Mouse (Mus musculus) MEL-GATA-1-ER (cell line): ENCODE results near the gene Atp5d.
A peak's percentile ranks its signal among the peaks of the same experiment; 100 is the strongest.
"Not testable (repeated sequence)": the region's sequence is repeated elsewhere in the genome, so short reads cannot be mapped to it uniquely, and the experiment has no call there.

Experiments used
- DNase-seq: peaks from one replicate; pipeline ENCODE4 v3.0.0-alpha.2; 2012; ENCODE audit warnings: low read depth; ENCODE audit errors: extremely low read depth

Gene Atp5d

GRCm38 (mm10) chr10:80164998-80165344 is 26.5 kb downstream of the Atp5d start:
- peak; percentile 86 for DNase-seq

GRCm38 (mm10) chr10:80165392-80166128 is 27.1 kb downstream of the Atp5d start, which contains the start of gene Cirbp:
Cirbp (plus strand) TSS chr10:80165985.
- DNase-seq, result peak; percentile 65

- DNase-seq, result not testable (repeated sequence)
Measured at GRCm38 (mm10) chr10:80166136-80166535, 27.7 kb downstream of the Atp5d start.

- DNase-seq, result peak; percentile 90
Measured at GRCm38 (mm10) chr10:80167460-80168037, 29.1 kb downstream of the Atp5d start.

- DNase-seq, result peak; percentile 83
Measured at GRCm38 (mm10) chr10:80168038-80168661, 29.7 kb downstream of the Atp5d start.

- no peak for DNase-seq
Measured at GRCm38 (mm10) chr10:80169070-80169469, 30.6 kb downstream of the Atp5d start.

- no peak for DNase-seq
Measured at GRCm38 (mm10) chr10:80169651-80170050, 31.2 kb downstream of the Atp5d start.

GRCm38 (mm10) chr10:80170052-80170451 is 31.6 kb downstream of the Atp5d start:
- no peak for DNase-seq

GRCm38 (mm10) chr10:80170601-80171021 is 32.2 kb downstream of the Atp5d start:
- DNase-seq, result no peak

GRCm38 (mm10) chr10:80171252-80171651 is 32.8 kb downstream of the Atp5d start:
- no peak for DNase-seq

GRCm38 (mm10) chr10:80171760-80172526 is 33.5 kb downstream of the Atp5d start:
- no peak for DNase-seq

GRCm38 (mm10) chr10:80172527-80173292 is 34.3 kb downstream of the Atp5d start, which contains the start of gene 1600002K03Rik:
1600002K03Rik (plus strand) TSS chr10:80172944.
- peak; percentile 94 for DNase-seq

GRCm38 (mm10) chr10:80173358-80173757 is 34.9 kb downstream of the Atp5d start:
- DNase-seq, result no peak

GRCm38 (mm10) chr10:80173955-80174640 is 35.7 kb downstream of the Atp5d start:
- DNase-seq, result no peak

GRCm38 (mm10) chr10:80174705-80175104 is 36.3 kb downstream of the Atp5d start:
- no peak for DNase-seq

GRCm38 (mm10) chr10:80175536-80176269 is 37.3 kb downstream of the Atp5d start:
- no peak for DNase-seq

GRCm38 (mm10) chr10:80176270-80176834 is 37.9 kb downstream of the Atp5d start:
- DNase-seq, result no peak

- DNase-seq, result no peak
Measured at GRCm38 (mm10) chr10:80177441-80178279, 39.2 kb downstream of the Atp5d start.
